Mouse (Mus musculus) kidney, adult 2 months (tissue): Measurements from ENCODE around the gene Gm10382.

ENCODE experiments used
- CTCF ChIP-seq: fragments of 200-500 bp; conservative IDR thresholded peaks from 2 replicates; pipeline ENCODE4 v1.5.1; 2011; ENCODE audit warnings: low read depth, mild to moderate bottlenecking, control low read depth, low read length, moderate library complexity, mixed read lengths; ENCODE audit not compliant: insufficient read depth, insufficient read length
- POLR2A ChIP-seq: fragments of 200-500 bp; IDR thresholded peaks from one replicate; pipeline ENCODE4 v1.6.1; 2011; ENCODE audit warnings: low read depth, low read length, control low read depth

DNA sequence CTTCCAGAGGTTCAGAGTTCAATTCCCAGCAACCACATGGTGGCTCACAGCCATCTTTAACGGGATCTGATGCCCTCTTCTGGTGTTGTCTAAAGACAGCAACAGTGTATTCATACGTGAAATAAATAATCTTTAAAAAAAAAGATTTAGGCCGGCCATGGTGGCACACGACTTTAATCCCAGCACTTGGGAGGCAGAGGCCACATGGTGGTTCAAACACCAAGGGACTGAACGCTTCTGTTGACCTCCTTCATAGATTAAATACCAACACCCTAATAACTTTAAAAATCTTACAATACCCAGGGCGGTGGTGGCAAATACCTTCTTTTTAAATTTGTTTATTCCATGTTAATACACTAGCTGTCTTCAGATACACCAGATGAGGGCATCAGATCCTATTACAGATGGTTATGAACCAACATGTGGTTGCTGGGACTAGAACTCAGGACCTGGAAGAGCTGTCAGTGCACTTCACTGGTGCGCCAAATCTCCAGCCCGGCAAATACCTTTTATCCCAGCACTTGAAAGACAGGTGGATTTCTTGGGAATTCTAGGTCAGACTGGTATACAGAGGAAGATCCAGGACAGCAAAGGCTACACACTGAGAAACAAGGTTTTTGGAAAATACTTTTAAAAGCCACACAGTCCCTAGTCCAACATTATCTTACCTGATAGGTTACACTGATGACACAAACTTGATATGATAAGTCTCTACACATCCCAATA lies 3.7 kb upstream of the Gm10382 start:
- TF ChIP-seq CTCF (no peak), POLR2A (peak; percentile 12)
